Mouse (Mus musculus) hindlimb bud, embryonic 11.5 days (tissue): ENCODE results near the gene H1fx.
A peak's percentile ranks its signal among the peaks of the same experiment; 100 is the strongest.
"Not testable (repeated sequence)": the region's sequence is repeated elsewhere in the genome, so short reads cannot be mapped to it uniquely, and the experiment has no call there.

Experiments used
- DNase-seq: peaks from one replicate; pipeline ENCODE4 v3.0.0-alpha.2; 2012; ENCODE audit warnings: low read depth, low spot score; ENCODE audit errors: extremely low spot score

Gene H1fx

DNA sequence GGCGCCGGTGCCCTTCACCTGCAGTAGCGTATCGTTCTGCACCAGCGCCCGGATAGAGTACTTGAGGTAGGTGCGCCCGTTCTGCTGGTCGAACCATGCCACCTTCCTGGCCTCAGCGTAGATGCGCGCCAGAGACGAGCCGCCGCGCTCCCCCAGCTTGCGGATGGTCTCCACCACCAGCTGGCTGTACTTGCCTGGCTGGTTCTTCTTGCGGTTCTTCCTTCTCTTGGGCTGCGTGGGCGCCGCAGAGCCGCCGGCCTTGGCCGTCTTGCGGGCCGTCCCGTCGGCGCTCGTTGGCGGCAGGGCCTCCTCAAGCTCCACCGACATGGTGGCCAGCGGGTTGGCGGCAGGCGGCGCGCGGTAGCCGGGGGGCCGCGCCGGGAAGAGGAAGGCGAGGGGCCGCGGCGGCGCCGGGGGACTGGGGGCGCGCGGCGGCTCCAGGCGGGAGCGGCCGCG lies 379 bp downstream of the H1fx start:
- DNase-seq = no peak

- DNase-seq = peak; percentile 74
These were observed 935 bp downstream of the H1fx start for GRCm38 (mm10) chr6:87980374-87981029.

DNA sequence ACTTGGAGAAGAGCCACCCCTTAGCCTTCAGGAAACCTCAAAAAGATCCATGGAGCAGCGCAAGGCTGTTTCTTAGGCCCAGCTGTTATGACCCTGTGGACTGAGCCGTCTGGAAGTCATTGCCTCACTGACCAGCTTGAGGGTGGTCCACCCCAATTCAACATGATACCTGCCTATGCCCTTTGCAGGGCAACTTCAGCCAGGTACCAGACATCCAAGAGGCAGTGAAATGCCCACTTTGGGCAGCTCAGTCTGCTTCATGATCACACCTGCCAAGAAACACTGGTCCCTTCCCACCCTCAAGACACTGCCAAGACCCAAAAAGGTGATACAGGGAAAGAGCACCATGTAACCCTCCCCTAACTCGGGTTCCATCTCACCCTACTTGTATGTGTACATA lies 1.7 kb downstream of the H1fx start:
- DNase-seq = no peak

GRCm38 (mm10) chr6:87970041-87970440 lies 11.4 kb downstream of the H1fx start:
- no peak for DNase-seq

DNA sequence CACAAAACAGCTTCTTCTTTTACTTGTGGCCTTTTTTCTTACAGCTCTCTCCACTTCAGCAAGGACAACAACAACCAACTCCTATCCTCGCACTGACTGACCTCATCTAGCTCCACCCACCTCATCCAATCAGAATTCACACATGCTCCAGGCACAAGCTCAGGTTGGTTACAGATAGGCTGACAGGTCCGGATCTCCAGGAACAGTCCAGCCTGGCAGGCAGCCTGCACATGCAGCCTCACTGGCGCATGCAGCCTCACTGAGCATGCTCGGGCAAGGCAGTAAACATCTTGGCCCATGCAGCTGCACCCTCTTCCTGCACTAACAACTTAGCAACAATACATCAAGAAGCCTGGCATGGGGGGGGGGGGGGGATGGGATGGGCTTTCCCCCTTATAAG lies 19.0 kb downstream of the H1fx start:
- DNase-seq = not testable (repeated sequence)

GRCm38 (mm10) chr6:87942179-87942578 lies 39.3 kb downstream of the H1fx start:
- DNase-seq = no peak

GRCm38 (mm10) chr6:87938941-87939340 lies 42.5 kb downstream of the H1fx start:
- DNase-seq = no peak

DNA sequence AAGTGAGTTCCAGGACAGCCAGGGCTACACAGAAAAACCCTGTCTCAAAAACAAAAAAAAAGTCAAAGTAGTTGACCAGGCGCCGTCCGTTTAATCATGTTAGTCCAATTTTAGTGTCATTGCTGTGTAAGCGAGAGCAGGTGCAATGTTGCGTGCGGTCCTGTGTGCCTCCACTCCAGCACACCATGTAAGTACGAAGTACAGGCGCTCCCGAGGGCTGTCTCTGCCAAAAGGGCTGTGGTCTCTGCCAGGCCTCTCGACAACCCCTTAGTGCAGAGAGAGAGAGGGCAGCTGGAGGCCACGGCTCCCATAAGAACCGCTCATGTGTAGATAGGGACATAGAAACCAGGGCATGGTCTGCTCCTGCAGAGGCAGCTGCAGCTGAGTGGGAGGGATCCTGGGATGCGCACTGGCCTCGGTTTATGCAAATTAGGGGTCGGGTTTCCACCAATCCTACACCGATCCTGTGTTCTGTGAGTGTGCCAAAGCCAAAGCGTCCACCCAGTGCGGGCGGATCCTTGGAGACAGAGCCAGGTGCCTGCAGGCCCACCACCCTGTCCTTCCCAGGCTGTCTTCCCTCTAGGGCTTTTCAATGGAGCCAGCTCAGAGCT lies 44.2 kb downstream of the H1fx start:
- no peak for DNase-seq

DNA sequence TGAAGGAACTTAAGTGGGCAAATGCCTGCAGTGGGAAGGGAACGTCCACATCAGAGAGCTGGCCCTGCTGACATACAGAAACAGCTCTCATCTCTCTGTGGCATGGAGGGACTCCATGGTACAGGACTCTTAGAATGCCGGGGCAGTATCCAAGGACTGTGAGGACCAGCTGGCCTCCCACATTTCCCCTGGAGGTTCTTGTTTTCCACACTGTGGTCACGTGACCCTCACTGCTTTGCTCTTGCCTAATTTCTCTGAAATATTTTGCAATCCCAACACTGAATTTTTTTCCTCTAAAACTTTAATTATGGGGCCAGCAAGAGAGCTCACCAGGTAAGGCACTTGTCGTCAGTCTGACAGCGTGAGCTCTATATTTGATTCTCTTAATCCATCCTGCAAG lies 46.4 kb downstream of the H1fx start:
- no peak for DNase-seq
